Mouse (Mus musculus) limb, embryonic 11.5 days (tissue): ENCODE data around the gene Leo1. TPM values are rescaled to one million over a fixed set of nuclear protein-coding genes. Genes with fewer than 3 reads are reported as not detected.

Source experiments
- ATAC-seq: fragments of 200-750 bp; cut with Nextera tagmentation; 2 replicates; pipeline ENCODE4 v1.8.0; 2017; ENCODE audit warnings: low read depth; ENCODE audit not compliant: insufficient number of reproducible peaks, low FRiP score, low TSS enrichment
- DNase-seq: peaks from one replicate; pipeline ENCODE4 v3.0.0-alpha.2; 2015; ENCODE audit warnings: low spot score
- H3K27ac ChIP-seq: fragments of 300-500 bp; sonication (generic); replicated peaks from 2 replicates; pipeline ENCODE4 v1.5.1; 2014; ENCODE audit warnings: low read depth, mild to moderate bottlenecking, low read length
- H3K27me3 ChIP-seq: fragments of 300-500 bp; sonication (generic); 2 replicates; pipeline ENCODE4 v1.6.1; 2014; ENCODE audit warnings: mild to moderate bottlenecking, low read length, mixed read lengths; ENCODE audit not compliant: control insufficient read depth, insufficient read depth
- H3K36me3 ChIP-seq: fragments of 300-500 bp; sonication (generic); 2 replicates; pipeline ENCODE4 v1.6.1; 2014; ENCODE audit warnings: mild to moderate bottlenecking, low read length, moderate library complexity, mixed read lengths; ENCODE audit not compliant: control insufficient read depth, insufficient read depth
- H3K4me1 ChIP-seq: fragments of 300-500 bp; sonication (generic); 2 replicates; pipeline ENCODE4 v1.6.1; 2014; ENCODE audit warnings: low read length, mixed read lengths; ENCODE audit not compliant: control insufficient read depth, insufficient read depth
- H3K4me2 ChIP-seq: fragments of 300-500 bp; sonication (generic); 2 replicates; pipeline ENCODE4 v1.6.1; 2014; ENCODE audit warnings: low read depth, mild to moderate bottlenecking, moderate library complexity; ENCODE audit not compliant: severe bottlenecking
- H3K4me3 ChIP-seq: fragments of 300-500 bp; sonication (generic); 2 replicates; pipeline ENCODE4 v1.5.1; 2014; ENCODE audit warnings: low read depth, low read length
- H3K9ac ChIP-seq: fragments of 300-500 bp; sonication (generic); 2 replicates; pipeline ENCODE4 v1.6.1; 2014; ENCODE audit warnings: mild to moderate bottlenecking, low read length
- H3K9me3 ChIP-seq: fragments of 300-500 bp; sonication (generic); 2 replicates; pipeline ENCODE4 v1.6.1; 2016; ENCODE audit warnings: low read length; ENCODE audit not compliant: control insufficient read depth
- WGBS: fragments of 180-500 bp; shearing (Covaris S2); extraction: QIAGEN DNeasy Blood & Tissue Kit; methylation state at CpG from one replicate; pipeline ENCODE4 v1.1.7; 2014; 5-methylcytosine and 5-hydroxymethylcytosine counted together
- polyA plus RNA-seq: library from polyadenylated mRNA; unstranded; fragments of >200 nt; fragmentation: Nextera tagmentation; extraction: Ambion mirVana; gene quantifications from 2 replicates; pipeline ENCODE4 v1.2.1, GENCODE M21; 2014

The Leo1 gene
- 52.4 and 53.0 TPM in 2 replicates for polyA plus RNA-seq

DNA sequence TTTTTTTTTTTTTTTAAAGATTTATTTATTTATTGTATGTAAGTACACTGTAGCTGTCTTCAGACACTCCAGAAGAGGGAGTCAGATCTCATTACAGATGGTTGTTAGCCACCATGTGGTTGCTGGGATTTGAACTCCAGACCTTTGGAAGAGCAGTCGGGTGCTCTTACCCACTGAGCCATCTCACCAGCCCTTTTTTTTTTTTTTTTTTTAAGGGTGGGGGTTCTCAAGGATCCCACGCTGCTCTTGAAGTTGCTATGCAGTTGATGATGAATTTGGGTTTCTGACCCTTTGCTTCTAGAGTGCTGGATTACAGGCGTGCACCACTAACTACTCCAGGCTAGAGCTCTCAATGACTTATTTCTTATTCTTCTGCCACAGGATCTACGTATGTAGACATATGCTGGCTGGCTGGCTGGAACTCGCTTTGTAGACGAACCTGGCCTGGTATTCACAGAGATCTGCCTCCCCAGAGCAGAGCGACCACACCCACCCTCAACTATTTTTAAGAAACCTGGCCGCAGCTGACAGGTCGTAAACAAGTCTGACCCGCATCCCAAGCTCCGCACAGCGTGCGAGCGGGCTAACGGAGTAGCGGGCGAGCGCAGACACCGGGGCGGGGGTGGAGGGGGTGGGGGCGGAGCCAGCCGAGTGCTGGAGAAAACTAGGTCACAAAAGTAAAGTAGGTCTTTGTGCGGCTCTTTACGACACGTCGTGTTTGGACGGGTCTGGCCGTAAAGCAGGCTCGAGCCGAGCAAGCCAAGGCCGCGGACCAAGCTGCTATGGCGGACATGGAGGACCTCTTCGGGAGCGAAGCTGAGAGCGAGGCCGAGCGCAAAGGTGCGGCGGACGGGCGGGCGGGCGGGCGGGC, at the start of gene Leo1:
TSS of gene Leo1 (plus strand) at position 729 of the 871 bp plus-strand sequence.
- peak within 1 kb of the TSS; percentile 82 for H3K4me2 ChIP-seq
- H3K27me3 ChIP-seq = no peaks in the 10 kb centered on the region
- H3K9ac ChIP-seq = peak within 1 kb of the TSS; percentile 86
- peaks cover 3% of the 10 kb centered on the region for H3K36me3 ChIP-seq
- H3K9me3 ChIP-seq = no peaks in the 10 kb centered on the region
- peaks cover 8% of the 10 kb centered on the region for H3K4me1 ChIP-seq
- peak within 1 kb of the TSS; percentile 78 for H3K4me3 ChIP-seq
- ATAC-seq (peak; percentile 90), DNase-seq (peak; percentile 88)
- H3K27ac ChIP-seq = peak within 1 kb of the TSS; percentile 72
- WGBS = 0% methylated on average over 42 of the region's 45 CpGs

DNA sequence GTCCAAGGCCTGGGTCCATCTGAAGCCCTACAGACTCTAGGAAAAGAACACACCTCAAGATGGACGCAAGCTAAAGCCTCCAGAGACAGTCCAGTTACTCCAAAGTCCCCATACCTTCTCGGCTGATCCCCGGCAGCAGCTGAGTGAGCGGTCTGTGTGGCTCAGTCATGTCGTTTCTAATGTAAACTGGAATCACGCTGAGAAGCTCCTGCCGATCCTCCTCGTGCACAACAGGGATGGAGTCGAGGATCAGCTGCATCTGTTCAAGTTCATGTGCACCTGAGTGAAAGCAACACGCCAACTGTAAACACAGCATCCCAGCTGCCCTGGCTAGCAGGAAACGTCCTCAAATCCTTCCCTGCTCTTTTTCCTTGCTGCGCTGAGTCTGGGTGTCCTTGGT, 48.1 kb upstream of the Leo1 start:
- Histone ChIP-seq H3K27ac (no peak overlapping the region), H3K4me2 (no peak overlapping the region), H3K9me3 (no peaks in the 10 kb centered on the region), H3K9ac (no peak overlapping the region), H3K4me1 (no peaks in the 10 kb centered on the region), H3K4me3 (no peak overlapping the region), H3K36me3 (peaks cover 26% of the 10 kb centered on the region; the same call in 1 of the 2 replicates), H3K27me3 (no peaks in the 10 kb centered on the region)
- WGBS = 88% methylated on average over 12 of the region's 12 CpGs
- DNase-seq = no peak
- no peak for ATAC-seq

DNA sequence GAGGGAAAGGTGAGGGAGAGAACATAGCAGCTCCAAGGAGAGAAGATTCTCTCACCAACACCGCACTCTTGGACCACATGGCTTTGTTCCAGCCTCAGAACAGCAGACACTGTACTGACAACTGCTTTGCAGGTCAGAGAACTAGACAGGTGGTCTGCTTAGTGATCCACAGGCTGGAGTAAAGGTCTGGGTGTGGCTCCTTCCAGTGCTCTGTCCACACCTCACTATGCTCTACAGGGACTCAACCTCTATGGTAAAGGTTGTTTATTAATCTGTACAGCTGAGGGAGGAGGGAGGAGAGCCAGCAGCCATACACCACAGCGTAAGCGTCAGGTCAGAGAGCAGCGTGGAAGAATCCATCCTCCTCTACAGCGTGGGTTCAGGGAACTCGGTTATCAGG, 45.4 kb upstream of the Leo1 start:
- Histone ChIP-seq H3K4me1 (no peaks in the 10 kb centered on the region), H3K9me3 (no peaks in the 10 kb centered on the region), H3K27me3 (no peaks in the 10 kb centered on the region), H3K4me2 (no peak overlapping the region), H3K4me3 (no peak overlapping the region), H3K9ac (no peak overlapping the region), H3K36me3 (peaks cover 13% of the 10 kb centered on the region; the same call in 1 of the 2 replicates), H3K27ac (no peak overlapping the region)
- 94% methylated on average over 6 of the region's 6 CpGs for WGBS
- ATAC-seq (no peak), DNase-seq (no peak)

DNA sequence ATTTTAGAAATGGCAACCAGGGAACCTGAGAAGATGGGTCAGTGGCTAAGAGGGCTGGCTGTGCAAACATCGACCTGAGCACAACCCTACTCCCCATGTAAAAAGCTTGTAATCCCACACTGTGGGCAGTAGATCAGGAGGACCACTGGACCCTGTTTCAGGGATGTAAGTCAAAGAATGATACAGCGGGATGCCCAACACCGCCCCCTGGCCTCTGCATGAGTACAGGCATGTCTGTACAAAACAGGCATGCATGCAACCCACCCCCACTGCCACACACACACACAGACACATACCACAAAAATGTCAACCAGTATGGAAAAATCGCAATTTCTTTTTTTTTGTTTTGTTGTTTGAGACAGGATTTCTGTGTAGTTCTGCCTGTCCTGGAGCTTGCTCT, 42.3 kb upstream of the Leo1 start:
- no peak for ATAC-seq

GRCm38 (mm10) chr9:75400639-75401038, 40.7 kb upstream of the Leo1 start:
- no peak for DNase-seq
- no peak overlapping the region for H3K4me3 ChIP-seq
- H3K27ac ChIP-seq = no peak overlapping the region
- H3K9me3 ChIP-seq = no peaks in the 10 kb centered on the region
- 91% methylated on average over 5 of the region's 5 CpGs for WGBS
- no peak overlapping the region for H3K9ac ChIP-seq
- peaks cover 3% of the 10 kb centered on the region; the same call in 1 of the 2 replicates for H3K36me3 ChIP-seq
- H3K4me2 ChIP-seq = no peak overlapping the region
- H3K27me3 ChIP-seq = no peaks in the 10 kb centered on the region
- H3K4me1 ChIP-seq = peaks cover 3% of the 10 kb centered on the region
- no peak for ATAC-seq

More for the DNA sequence above, 42.3 kb upstream of the Leo1 start:
- no peak overlapping the region for H3K9ac ChIP-seq
- peaks cover 3% of the 10 kb centered on the region for H3K4me1 ChIP-seq
- DNase-seq = no peak
- no peaks in the 10 kb centered on the region for H3K27me3 ChIP-seq
- 95% methylated on average over 4 of the region's 4 CpGs for WGBS
- no peak overlapping the region for H3K4me3 ChIP-seq
- no peaks in the 10 kb centered on the region for H3K9me3 ChIP-seq
- H3K4me2 ChIP-seq = no peak overlapping the region
- H3K36me3 ChIP-seq = peaks cover 6% of the 10 kb centered on the region; the same call in 1 of the 2 replicates
- no peak overlapping the region for H3K27ac ChIP-seq

- ATAC-seq = no peak
- Histone ChIP-seq H3K4me3 (no peak overlapping the region), H3K9ac (no peak overlapping the region), H3K27me3 (no peaks in the 10 kb centered on the region), H3K9me3 (no peaks in the 10 kb centered on the region), H3K4me1 (peaks cover 3% of the 10 kb centered on the region), H3K27ac (no peak overlapping the region), H3K4me2 (no peak overlapping the region), H3K36me3 (peaks cover 5% of the 10 kb centered on the region; the same call in 1 of the 2 replicates)
- no peak for DNase-seq
- WGBS = 70% methylated on average over 20 of the region's 20 CpGs
Measured at GRCm38 (mm10) chr9:75401593-75402504, 39.5 kb upstream of the Leo1 start.

- H3K27ac ChIP-seq = no peak overlapping the region
- no peaks in the 10 kb centered on the region for H3K9me3 ChIP-seq
- peaks cover 3% of the 10 kb centered on the region for H3K4me1 ChIP-seq
- H3K36me3 ChIP-seq = peaks cover 2% of the 10 kb centered on the region; the same call in 1 of the 2 replicates
- H3K4me3 ChIP-seq = no peak overlapping the region
- ATAC-seq = no peak
- H3K9ac ChIP-seq = no peak overlapping the region
- H3K4me2 ChIP-seq = no peak overlapping the region
- no peaks in the 10 kb centered on the region for H3K27me3 ChIP-seq
- DNase-seq = no peak
- WGBS = 78% methylated on average over 3 of the region's 3 CpGs
Measured at GRCm38 (mm10) chr9:75403520-75403919, 37.8 kb upstream of the Leo1 start.

DNA sequence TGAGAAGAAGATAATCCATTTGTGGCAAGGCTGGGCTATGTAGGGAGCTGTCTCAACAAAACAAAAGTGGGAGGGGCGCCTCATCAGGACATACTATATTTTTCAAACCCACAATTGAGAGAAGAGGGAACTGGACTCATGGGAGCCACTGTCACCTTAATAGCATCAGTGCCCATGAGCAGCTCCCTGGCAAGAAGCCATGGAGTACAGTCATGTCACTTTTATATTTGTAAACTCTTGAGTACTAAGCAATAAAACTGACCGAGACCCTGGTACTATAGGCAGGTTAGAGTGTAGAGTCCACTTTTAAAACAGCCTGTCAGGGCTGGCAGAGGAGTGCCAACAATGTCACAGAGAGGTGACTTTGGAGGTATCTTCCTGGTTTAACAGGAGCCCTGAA, 35.2 kb upstream of the Leo1 start:
- Histone ChIP-seq H3K4me3 (no peak overlapping the region), H3K27ac (no peak overlapping the region), H3K36me3 (peaks cover 2% of the 10 kb centered on the region; the same call in 1 of the 2 replicates), H3K27me3 (no peaks in the 10 kb centered on the region), H3K9me3 (no peaks in the 10 kb centered on the region), H3K4me1 (peaks cover 6% of the 10 kb centered on the region), H3K9ac (no peak overlapping the region), H3K4me2 (no peak overlapping the region)
- DNase-seq (no peak), ATAC-seq (no peak)
- 85% methylated on average over 2 of the region's 2 CpGs for WGBS
